Mouse (Mus musculus) cerebellum, postnatal 4 days (tissue): ENCODE data around the gene S100a16.

ENCODE experiments used
- DNase-seq, 2 experiments: peaks; one replicate each; pipeline ENCODE4 v3.0.0; 2022; ENCODE audit warnings: low spot score in 2 of 2, mixed read lengths in 1 of 2

The S100a16 gene

GRCm38 (mm10) chr3:90537141-90537904, at the start of gene S100a16:
Gene S100a16 (plus strand): TSS chr3:90537254.
- DNase-seq, result peak in 1 of 2 experiments; percentile 25

DNA sequence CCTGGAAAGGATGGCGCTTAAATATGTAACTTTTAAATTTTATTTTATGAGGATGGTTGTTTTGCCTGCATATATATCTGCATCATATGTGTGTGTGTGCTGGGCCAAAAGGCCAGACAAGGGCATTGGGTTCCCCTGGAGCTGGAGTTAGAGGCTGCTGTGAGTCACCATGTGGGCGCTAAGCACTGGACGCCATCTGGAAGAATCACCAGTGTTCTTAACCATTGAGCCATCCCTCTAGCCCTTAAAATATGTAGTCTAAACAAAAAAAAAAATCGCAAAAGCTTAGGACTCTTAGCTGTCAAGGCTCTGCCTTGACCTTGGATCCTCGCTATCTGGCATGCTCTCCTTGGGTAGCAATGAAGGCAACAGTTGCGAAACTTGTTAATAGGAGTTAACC, 48.5 kb upstream of the S100a16 start:
- DNase-seq, result no peak

DNA sequence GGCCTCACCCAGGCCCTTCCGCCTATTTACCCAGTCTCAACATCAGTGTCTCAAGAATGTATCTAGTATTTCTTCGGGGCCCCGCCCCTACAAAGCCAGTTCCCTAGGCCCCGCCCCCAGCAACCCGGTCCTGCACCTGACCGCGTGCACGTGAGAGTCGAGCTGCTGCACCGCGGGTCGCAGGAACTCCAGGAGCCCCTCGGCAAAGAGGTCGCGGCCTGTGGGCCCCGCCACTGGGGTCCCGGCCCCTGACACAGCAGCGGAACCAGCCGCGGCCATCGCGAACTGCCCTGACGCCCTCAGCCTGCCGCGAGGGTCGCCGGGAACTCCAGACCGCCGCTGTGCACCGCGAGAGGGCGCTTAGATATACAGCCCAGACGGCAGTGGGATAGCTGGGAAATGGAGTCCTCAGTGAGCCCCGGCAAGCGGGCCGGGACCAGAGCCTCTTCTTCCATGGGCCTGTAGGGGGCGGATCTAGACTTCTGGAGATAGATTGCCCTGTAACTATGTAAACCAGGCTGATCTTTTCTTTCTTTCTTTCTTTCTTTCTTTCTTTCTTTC, 46.3 kb upstream of the S100a16 start, which contains the start of gene Snapin:
TSS of gene Snapin (minus strand) at position 338 of the 561 bp plus-strand sequence.
- DNase-seq, result peak; percentile 93 to 96

GRCm38 (mm10) chr3:90491350-90491749, 45.7 kb upstream of the S100a16 start:
- no peak for DNase-seq

DNA sequence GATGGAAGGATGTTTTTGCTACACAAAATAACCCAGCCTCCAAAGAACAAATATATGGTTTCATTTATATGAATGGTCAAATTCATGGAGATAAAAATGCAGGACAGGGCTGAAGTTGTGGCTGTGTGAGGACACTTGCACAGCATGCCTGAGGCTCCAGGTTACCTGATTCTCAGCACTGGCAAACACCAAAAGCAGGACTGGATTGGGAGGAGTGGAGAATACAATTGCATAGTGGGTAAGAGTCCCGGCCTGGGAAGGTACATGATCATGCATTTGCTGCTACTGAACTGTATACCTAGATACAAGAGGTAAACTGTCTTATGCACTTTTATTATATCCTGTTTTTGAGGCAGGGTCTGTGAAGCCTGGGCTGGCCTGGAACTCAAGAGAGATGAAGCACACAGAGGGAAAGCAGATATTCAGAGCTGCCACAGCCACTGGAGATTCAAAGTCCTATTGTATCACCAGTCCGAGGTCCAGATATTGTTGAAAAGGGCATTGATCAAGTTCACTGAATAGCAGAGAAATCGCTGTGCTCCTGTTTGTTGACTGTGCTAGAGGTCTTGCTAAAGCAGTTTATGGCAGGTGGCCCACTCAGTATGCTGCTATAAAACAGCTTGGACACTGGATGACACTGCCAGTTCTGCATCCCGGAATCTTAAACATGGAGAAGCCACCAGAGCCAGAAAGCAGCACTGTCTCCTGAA, 43.1 kb upstream of the S100a16 start:
- no peak for DNase-seq

GRCm38 (mm10) chr3:90495850-90496525, 41.1 kb upstream of the S100a16 start:
- no peak for DNase-seq

- DNase-seq, result no peak
Observed at GRCm38 (mm10) chr3:90497597-90497996, 39.5 kb upstream of the S100a16 start.

GRCm38 (mm10) chr3:90503444-90503843, 33.6 kb upstream of the S100a16 start:
- no peak for DNase-seq

DNA sequence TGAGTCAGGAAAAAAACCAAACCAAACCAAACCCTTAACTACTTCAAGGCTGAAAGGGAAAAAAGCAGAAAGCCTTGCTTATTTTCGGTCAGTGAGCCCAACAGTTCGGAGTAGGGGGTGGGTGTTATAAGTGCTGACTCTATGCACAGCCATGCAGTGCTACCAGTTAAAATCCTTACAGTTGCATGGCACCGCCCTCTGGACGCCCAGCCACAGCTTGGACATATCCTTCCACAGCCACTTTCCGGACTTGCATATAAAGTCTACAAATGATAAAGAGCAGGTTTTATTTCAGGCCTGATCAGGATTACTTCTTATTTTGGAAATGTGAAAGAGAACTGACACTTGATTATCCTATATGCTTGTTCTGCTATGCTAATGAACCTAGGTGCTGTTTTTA, 31.8 kb upstream of the S100a16 start:
- no peak for DNase-seq

DNA sequence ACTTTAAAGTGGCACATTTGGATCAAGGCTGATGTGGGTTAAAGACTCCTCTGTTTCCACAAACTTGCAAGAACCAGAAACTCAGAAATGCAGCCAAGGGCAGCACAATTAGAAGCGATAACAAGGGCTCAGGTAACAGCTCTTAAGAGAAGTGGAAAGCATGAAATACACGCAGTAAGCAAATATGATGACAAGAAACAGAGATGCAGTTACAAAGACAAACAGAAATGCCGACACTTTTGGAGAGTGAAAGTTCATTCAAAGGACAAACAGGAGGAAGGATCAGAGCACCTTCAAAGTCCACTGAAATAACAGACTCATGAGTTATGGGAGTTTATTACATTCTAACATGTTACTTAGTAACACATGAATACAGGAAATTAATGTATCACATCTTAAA, 30.7 kb upstream of the S100a16 start:
- no peak for DNase-seq

DNA sequence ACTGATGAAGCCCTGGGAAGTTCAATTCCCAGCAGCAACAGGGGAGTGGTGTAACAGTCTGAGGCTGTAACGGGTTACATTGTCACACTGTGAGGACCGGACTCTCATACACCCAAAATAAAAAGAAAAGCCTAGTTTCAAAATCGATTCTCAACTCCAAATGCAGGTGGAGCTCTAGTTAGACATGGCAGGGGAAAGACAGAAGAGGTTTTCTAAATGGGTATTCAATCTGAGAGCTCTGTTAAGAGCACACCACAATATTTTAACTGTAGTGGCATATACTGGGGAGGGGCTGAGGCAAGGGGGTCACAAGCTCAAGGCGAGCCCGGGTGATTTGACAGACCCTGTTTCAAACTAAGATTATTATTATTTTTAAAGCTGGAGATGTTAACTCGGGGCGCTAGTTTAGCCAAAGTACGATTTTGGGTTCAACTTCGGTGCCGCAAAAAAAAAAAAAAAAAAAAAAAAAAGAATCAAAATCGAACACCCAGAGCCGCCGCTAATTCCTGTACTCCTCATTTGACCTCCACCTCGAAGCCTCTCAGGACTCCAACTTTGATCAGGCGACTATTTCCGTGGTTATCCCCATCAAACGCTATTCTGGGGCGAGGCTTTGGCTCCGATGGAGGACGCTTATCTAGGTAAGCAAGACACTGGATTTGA, 28.6 kb upstream of the S100a16 start:
- DNase-seq, result no peak

GRCm38 (mm10) chr3:90508950-90509746, 27.9 kb upstream of the S100a16 start, which contains the start of gene Chtop:
Gene Chtop (minus strand): TSS chr3:90509498.
- DNase-seq, result peak; percentile 98 to 99

GRCm38 (mm10) chr3:90509747-90510123, 27.3 kb upstream of the S100a16 start:
- DNase-seq, result no peak

DNA sequence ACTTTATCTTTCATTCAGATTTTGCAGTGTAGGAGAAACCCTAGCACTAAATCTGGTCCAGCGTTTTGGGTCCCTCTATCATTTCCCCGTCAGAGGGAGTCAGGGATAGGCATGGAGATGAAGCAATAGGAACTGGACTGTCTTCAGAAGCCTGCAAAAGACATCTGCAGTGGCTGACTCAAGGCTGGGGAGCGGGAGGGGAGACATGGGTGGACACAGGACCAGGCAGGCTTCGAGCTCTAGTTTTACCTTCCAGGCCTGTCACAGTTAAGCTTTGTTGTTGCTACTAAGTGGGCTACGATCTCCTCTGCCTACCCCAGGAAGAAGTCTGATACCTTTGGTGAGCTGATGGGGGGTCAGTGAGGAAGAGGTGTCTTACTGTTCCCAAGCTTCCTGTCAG, 24.8 kb upstream of the S100a16 start:
- DNase-seq, result no peak

- DNase-seq, result no peak
Observed at GRCm38 (mm10) chr3:90512948-90513642, 24.0 kb upstream of the S100a16 start.

DNA sequence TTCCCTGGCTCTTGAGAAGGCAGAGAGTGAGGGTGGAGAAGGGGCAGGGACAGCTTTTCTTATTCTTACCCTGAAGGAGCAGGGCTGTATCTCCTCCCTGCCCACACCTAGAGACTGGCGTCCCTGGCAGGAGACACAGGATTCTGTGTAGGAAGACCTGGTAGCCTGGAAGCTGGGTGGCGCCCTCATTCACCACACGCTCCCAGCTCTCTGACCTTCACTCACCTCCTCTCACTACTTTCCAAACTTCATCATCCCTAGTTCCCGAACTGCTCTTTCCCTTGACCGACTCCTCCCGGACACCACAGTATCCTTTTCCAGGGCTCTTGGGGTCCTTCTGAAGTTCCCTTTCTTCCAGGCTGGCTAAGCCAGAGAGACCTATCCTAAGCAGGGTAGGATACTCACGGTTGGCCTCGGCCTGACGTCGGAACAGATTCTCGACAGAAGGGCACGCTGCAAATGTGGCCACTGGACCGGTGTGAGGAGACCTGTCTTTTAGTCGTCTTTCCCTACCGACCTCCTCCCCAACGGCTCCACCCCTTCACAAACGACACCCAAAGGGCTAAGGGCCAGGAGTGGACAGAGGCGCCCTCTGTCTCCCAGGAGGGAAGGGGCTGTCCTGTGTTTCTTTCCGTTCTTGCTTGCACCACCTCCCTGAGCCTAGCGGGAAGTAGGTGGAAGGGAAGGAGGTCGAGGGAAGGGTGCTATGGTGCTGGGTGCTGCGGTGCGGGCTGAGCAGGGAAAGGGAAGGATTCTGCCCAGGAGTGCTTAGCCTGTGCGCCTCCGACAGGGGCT, 23.1 kb upstream of the S100a16 start, which contains the start of the genes S100a1 and S100a13:
TSS of gene S100a1 (minus strand) at position 597 of the 795 bp plus-strand sequence.
TSS of gene S100a13 (plus strand) at position 640 of the 795 bp plus-strand sequence.
- no peak for DNase-seq

- DNase-seq, result no peak
Observed at GRCm38 (mm10) chr3:90514691-90515090, 22.4 kb upstream of the S100a16 start.

DNA sequence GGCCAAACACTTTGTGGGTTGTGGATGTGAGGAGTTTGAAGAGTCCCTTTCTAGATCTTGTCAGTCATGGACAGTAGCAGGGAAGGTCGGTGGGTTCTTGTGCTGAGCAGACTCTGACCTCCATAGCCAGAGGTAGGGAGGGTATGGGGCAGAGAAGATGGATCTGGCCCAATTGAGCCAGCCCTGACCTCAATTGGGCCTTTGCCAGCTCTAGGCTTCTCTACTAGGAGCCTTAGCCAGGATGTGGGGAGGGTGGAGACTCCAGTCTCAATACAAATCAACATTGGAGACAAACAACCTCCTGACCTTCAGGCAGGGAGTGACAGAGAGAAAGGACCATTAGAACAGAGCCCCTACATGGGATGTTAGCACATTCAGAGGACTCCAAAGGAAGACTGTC, 21.8 kb upstream of the S100a16 start:
- no peak for DNase-seq

GRCm38 (mm10) chr3:90515789-90516188, 21.3 kb upstream of the S100a16 start:
- DNase-seq, result no peak
